Mouse (Mus musculus): Measurements from ENCODE around the gene Specc1. TPM values are rescaled to one million over a fixed set of nuclear protein-coding genes. Genes with fewer than 3 reads are reported as not detected.

Gene Specc1
- polyA plus RNA-seq, 1 experiment from 2014 or later: 8.0 TPM

GRCm38 (mm10) chr11:62069554-62069953 is 113.0 kb downstream of the Specc1 start:
- Histone ChIP-seq H3K9ac (ENCODE audit: low read depth, low read length) (no peak overlapping the region), H3K27ac (ENCODE audit: low read length) (no peak overlapping the region), H3K4me1 (ENCODE audit: control insufficient read depth, insufficient read depth, low read length) (no peaks in the 10 kb centered on the region), H3K4me3 (ENCODE audit: low read depth, low read length) (no peak overlapping the region), H3K36me3 (ENCODE audit: control insufficient read depth, insufficient read depth, low read length) (no peaks in the 10 kb centered on the region), H3K4me2 (ENCODE audit: low read length) (no peak overlapping the region), H3K27me3 (ENCODE audit: control insufficient read depth, insufficient read depth, low read depth, low read length) (no peaks in the 10 kb centered on the region), H3K9me3 (replicated peaks; ENCODE audit: control insufficient read depth, low read length, poor library complexity, severe bottlenecking) (no peaks in the 10 kb centered on the region)
- 37% methylated on average over 2 of the region's 2 CpGs for WGBS
- no peak for ATAC-seq

- H3K4me3 ChIP-seq (ENCODE audit: low read depth, low read length): no peak overlapping the region
- H3K9me3 ChIP-seq (replicated peaks; ENCODE audit: control insufficient read depth, low read length, poor library complexity, severe bottlenecking): no peaks in the 10 kb centered on the region
- H3K4me2 ChIP-seq (ENCODE audit: low read length): no peak overlapping the region
- H3K27me3 ChIP-seq (ENCODE audit: control insufficient read depth, insufficient read depth, low read depth, low read length): no peaks in the 10 kb centered on the region
- no peak overlapping the region for H3K27ac ChIP-seq (ENCODE audit: low read length)
- WGBS: 86% methylated on average over 7 of the region's 7 CpGs
- ATAC-seq: no peak
- H3K9ac ChIP-seq (ENCODE audit: low read depth, low read length): no peak overlapping the region
- H3K4me1 ChIP-seq (ENCODE audit: control insufficient read depth, insufficient read depth, low read length): no peaks in the 10 kb centered on the region
- H3K36me3 ChIP-seq (ENCODE audit: control insufficient read depth, insufficient read depth, low read length): no peaks in the 10 kb centered on the region
Measured at GRCm38 (mm10) chr11:62070206-62070605, 113.6 kb downstream of the Specc1 start.

- H3K9ac ChIP-seq (ENCODE audit: low read depth, low read length): no peak overlapping the region
- H3K4me2 ChIP-seq (ENCODE audit: low read length): no peak overlapping the region
- H3K9me3 ChIP-seq (replicated peaks; ENCODE audit: control insufficient read depth, low read length, poor library complexity, severe bottlenecking): no peaks in the 10 kb centered on the region
- no peaks in the 10 kb centered on the region for H3K27me3 ChIP-seq (ENCODE audit: control insufficient read depth, insufficient read depth, low read depth, low read length)
- WGBS: 88% methylated on average over 3 of the region's 3 CpGs
- no peaks in the 10 kb centered on the region for H3K4me1 ChIP-seq (ENCODE audit: control insufficient read depth, insufficient read depth, low read length)
- no peaks in the 10 kb centered on the region for H3K36me3 ChIP-seq (ENCODE audit: control insufficient read depth, insufficient read depth, low read length)
- ATAC-seq: no peak
- H3K27ac ChIP-seq (ENCODE audit: low read length): no peak overlapping the region
- no peak overlapping the region for H3K4me3 ChIP-seq (ENCODE audit: low read depth, low read length)
Measured at GRCm38 (mm10) chr11:62072406-62072805, 115.8 kb downstream of the Specc1 start.

GRCm38 (mm10) chr11:62073575-62074140 is 117.1 kb downstream of the Specc1 start:
- no peak overlapping the region for H3K27ac ChIP-seq (ENCODE audit: low read length)
- H3K36me3 ChIP-seq (ENCODE audit: control insufficient read depth, insufficient read depth, low read length): no peaks in the 10 kb centered on the region
- no peaks in the 10 kb centered on the region for H3K9me3 ChIP-seq (replicated peaks; ENCODE audit: control insufficient read depth, low read length, poor library complexity, severe bottlenecking)
- no peak overlapping the region for H3K4me2 ChIP-seq (ENCODE audit: low read length)
- no peaks in the 10 kb centered on the region for H3K27me3 ChIP-seq (ENCODE audit: control insufficient read depth, insufficient read depth, low read depth, low read length)
- peaks cover 6% of the 10 kb centered on the region for H3K4me1 ChIP-seq (ENCODE audit: control insufficient read depth, insufficient read depth, low read length)
- no peak overlapping the region for H3K9ac ChIP-seq (ENCODE audit: low read depth, low read length)
- no peak for ATAC-seq
- H3K4me3 ChIP-seq (ENCODE audit: low read depth, low read length): no peak overlapping the region
- 92% methylated on average over 7 of the region's 7 CpGs for WGBS

- no peak overlapping the region for H3K4me3 ChIP-seq (ENCODE audit: low read depth, low read length)
- no peak overlapping the region for H3K4me2 ChIP-seq (ENCODE audit: low read length)
- H3K9me3 ChIP-seq (replicated peaks; ENCODE audit: control insufficient read depth, low read length, poor library complexity, severe bottlenecking): no peaks in the 10 kb centered on the region
- ATAC-seq: no peak
- H3K27ac ChIP-seq (ENCODE audit: low read length): no peak overlapping the region
- no peaks in the 10 kb centered on the region for H3K27me3 ChIP-seq (ENCODE audit: control insufficient read depth, insufficient read depth, low read depth, low read length)
- no peaks in the 10 kb centered on the region for H3K36me3 ChIP-seq (ENCODE audit: control insufficient read depth, insufficient read depth, low read length)
- H3K9ac ChIP-seq (ENCODE audit: low read depth, low read length): no peak overlapping the region
- WGBS: 91% methylated on average over 8 of the region's 8 CpGs
- H3K4me1 ChIP-seq (ENCODE audit: control insufficient read depth, insufficient read depth, low read length): peaks cover 6% of the 10 kb centered on the region
Measured at GRCm38 (mm10) chr11:62074578-62074977, 118.0 kb downstream of the Specc1 start.

GRCm38 (mm10) chr11:62075071-62075470 is 118.5 kb downstream of the Specc1 start:
- H3K4me2 ChIP-seq (ENCODE audit: low read length): no peak overlapping the region
- no peak for ATAC-seq
- no peak overlapping the region for H3K4me3 ChIP-seq (ENCODE audit: low read depth, low read length)
- H3K9me3 ChIP-seq (replicated peaks; ENCODE audit: control insufficient read depth, low read length, poor library complexity, severe bottlenecking): no peaks in the 10 kb centered on the region
- peaks cover 6% of the 10 kb centered on the region for H3K4me1 ChIP-seq (ENCODE audit: control insufficient read depth, insufficient read depth, low read length)
- H3K36me3 ChIP-seq (ENCODE audit: control insufficient read depth, insufficient read depth, low read length): no peaks in the 10 kb centered on the region
- no peak overlapping the region for H3K9ac ChIP-seq (ENCODE audit: low read depth, low read length)
- H3K27ac ChIP-seq (ENCODE audit: low read length): no peak overlapping the region
- WGBS: 86% methylated on average over 3 of the region's 3 CpGs
- no peaks in the 10 kb centered on the region for H3K27me3 ChIP-seq (ENCODE audit: control insufficient read depth, insufficient read depth, low read depth, low read length)

- H3K4me3 ChIP-seq (ENCODE audit: low read depth, low read length): no peak overlapping the region
- H3K9me3 ChIP-seq (replicated peaks; ENCODE audit: control insufficient read depth, low read length, poor library complexity, severe bottlenecking): no peaks in the 10 kb centered on the region
- ATAC-seq: no peak
- H3K4me2 ChIP-seq (ENCODE audit: low read length): no peak overlapping the region
- no peaks in the 10 kb centered on the region for H3K27me3 ChIP-seq (ENCODE audit: control insufficient read depth, insufficient read depth, low read depth, low read length)
- H3K36me3 ChIP-seq (ENCODE audit: control insufficient read depth, insufficient read depth, low read length): no peaks in the 10 kb centered on the region
- no peak overlapping the region for H3K27ac ChIP-seq (ENCODE audit: low read length)
- 97% methylated on average over 5 of the region's 5 CpGs for WGBS
- H3K9ac ChIP-seq (ENCODE audit: low read depth, low read length): no peak overlapping the region
- peaks cover 6% of the 10 kb centered on the region for H3K4me1 ChIP-seq (ENCODE audit: control insufficient read depth, insufficient read depth, low read length)
Measured at GRCm38 (mm10) chr11:62075551-62075950, 119.0 kb downstream of the Specc1 start.

GRCm38 (mm10) chr11:62076345-62077156 is 120.0 kb downstream of the Specc1 start:
- ATAC-seq: peak; percentile 99
- Histone ChIP-seq H3K9me3 (replicated peaks; ENCODE audit: control insufficient read depth, low read length, poor library complexity, severe bottlenecking) (no peaks in the 10 kb centered on the region), H3K9ac (ENCODE audit: low read depth, low read length) (peak overlapping the region; percentile 86), H3K27me3 (ENCODE audit: control insufficient read depth, insufficient read depth, low read depth, low read length) (no peaks in the 10 kb centered on the region), H3K36me3 (ENCODE audit: control insufficient read depth, insufficient read depth, low read length) (no peaks in the 10 kb centered on the region), H3K4me3 (ENCODE audit: low read depth, low read length) (peak overlapping the region; percentile 79), H3K4me1 (ENCODE audit: control insufficient read depth, insufficient read depth, low read length) (peaks cover 6% of the 10 kb centered on the region), H3K27ac (ENCODE audit: low read length) (peak overlapping the region; percentile 87), H3K4me2 (ENCODE audit: low read length) (peak overlapping the region; percentile 57)
- WGBS: 3% methylated on average over 35 of the region's 42 CpGs

- peak overlapping the region; percentile 87 for H3K27ac ChIP-seq (ENCODE audit: low read length)
- under 1% methylated on average over 49 of the region's 51 CpGs for whole genome bisulfite sequencing
- peak; percentile 6; the same call in 1 of the 2 replicates for ATAC-seq
Measured at GRCm38 (mm10) chr11:62077157-62077865, 120.7 kb downstream of the Specc1 start.

More at GRCm38 (mm10) chr11:62077157-62077865, 120.7 kb downstream of the Specc1 start:
- Histone ChIP-seq H3K27me3 (ENCODE audit: control insufficient read depth, insufficient read depth, low read depth, low read length) (no peaks in the 10 kb centered on the region), H3K36me3 (ENCODE audit: control insufficient read depth, insufficient read depth, low read length) (no peaks in the 10 kb centered on the region), H3K4me2 (ENCODE audit: low read length) (peak overlapping the region; percentile 57), H3K4me3 (ENCODE audit: low read depth, low read length) (peak overlapping the region; percentile 79), H3K9me3 (replicated peaks; ENCODE audit: control insufficient read depth, low read length, poor library complexity, severe bottlenecking) (no peaks in the 10 kb centered on the region), H3K4me1 (ENCODE audit: control insufficient read depth, insufficient read depth, low read length) (peaks cover 6% of the 10 kb centered on the region), H3K9ac (ENCODE audit: low read depth, low read length) (peak overlapping the region; percentile 86)

Data from midbrain, embryonic 16.5 days (tissue).